ENCODE assay signal across 17 mouse cellular contexts in the genomic region with DNA sequence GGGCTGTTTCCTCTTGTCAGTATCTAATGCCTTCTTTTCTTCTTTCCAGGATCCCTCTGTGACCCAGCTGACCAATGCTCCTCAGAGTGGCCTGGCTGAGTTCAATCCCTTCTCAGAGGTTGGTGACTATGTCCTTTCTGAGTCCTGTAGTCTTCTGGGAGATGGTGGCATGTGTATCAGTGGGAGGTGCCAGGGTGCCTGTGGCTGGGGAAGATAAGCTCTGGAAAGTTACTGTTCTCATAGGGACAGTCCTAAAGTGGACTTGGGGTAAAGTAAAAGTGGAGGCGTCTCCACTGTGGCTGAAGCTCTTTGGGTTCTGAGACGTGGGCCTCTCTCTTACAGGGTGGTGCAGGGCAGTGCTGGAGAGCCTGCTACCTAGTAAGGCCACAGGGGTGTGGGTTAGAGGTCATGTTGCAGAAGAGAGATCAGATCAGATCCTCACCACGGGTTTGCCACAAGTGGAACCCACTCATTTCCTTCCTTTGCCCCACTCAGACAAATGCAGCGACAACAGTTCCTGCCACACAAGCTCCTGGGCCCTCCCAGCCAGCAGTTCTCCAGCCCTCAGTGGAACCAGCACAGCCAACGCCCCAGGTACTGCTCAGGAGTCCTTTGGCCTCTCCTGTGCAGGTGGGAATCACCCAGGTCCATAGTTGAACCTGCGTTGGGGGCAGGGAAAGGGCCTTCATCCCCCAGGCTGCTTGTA. TPM values are rescaled to one million over a fixed set of nuclear protein-coding genes. Genes with fewer than 3 reads are reported as not detected.
DNase-seq lines count a peak whose midpoint lies in the region; ATAC-seq lines count a peak whose summit lies in the region.
"Had no signal": no experiment of that assay in that cellular context is flagged by ENCODE, and none has a peak within 500 bp of the region (broad histone marks: within the 10 kb centered on the region; RNA-seq: fewer than 3 reads in every experiment).

No protein-coding gene starts in this region.

- no peaks in the 10 kb centered on the region for H3K9me3 ChIP-seq in forebrain, embryonic 13.5 days (replicated peaks)
- H3K9me3 ChIP-seq in forebrain, embryonic 16.5 days (ENCODE audit: control insufficient read depth, low read length), result no peaks in the 10 kb centered on the region
- H3K9me3 ChIP-seq in liver, embryonic 11.5 days (ENCODE audit: control insufficient read depth, low read length), result no peaks in the 10 kb centered on the region
- no peaks in the 10 kb centered on the region for H3K9me3 ChIP-seq in midbrain, embryonic 13.5 days

- H3K4me3 ChIP-seq in forebrain, embryonic 13.5 days, result no peak overlapping the region
- no peak overlapping the region for H3K4me3 ChIP-seq in forebrain, embryonic 16.5 days (replicated peaks; ENCODE audit: low read length)
- no peak overlapping the region for H3K4me3 ChIP-seq in liver, embryonic 11.5 days (ENCODE audit: low read depth, low read length)
- no peak overlapping the region for H3K4me3 ChIP-seq in midbrain, embryonic 13.5 days (replicated peaks)
- H3K4me3 ChIP-seq: left cerebral cortex, adult 2 months; myocyte had no signal

- no peak overlapping the region for H3K27ac ChIP-seq in forebrain, embryonic 13.5 days
- H3K27ac ChIP-seq in forebrain, embryonic 16.5 days (ENCODE audit: low read length), result no peak overlapping the region
- H3K27ac ChIP-seq in liver, embryonic 11.5 days (ENCODE audit: low read depth, low read length), result peak overlapping the region; percentile 68
- H3K27ac ChIP-seq in midbrain, embryonic 13.5 days, result no peak overlapping the region
- H3K27ac ChIP-seq: left cerebral cortex, adult 2 months had no signal

- peak overlapping the region; percentile 12; the same call in 1 of the 2 replicates for H3K9ac ChIP-seq in forebrain, embryonic 13.5 days
- no peak overlapping the region for H3K9ac ChIP-seq in forebrain, embryonic 16.5 days (replicated peaks; ENCODE audit: low read depth, low read length)
- H3K9ac ChIP-seq in liver, embryonic 11.5 days (ENCODE audit: low read depth, low read length), result no peak overlapping the region; the same call in 1 of the 2 replicates
- no peak overlapping the region for H3K9ac ChIP-seq in midbrain, embryonic 13.5 days (replicated peaks)

- no peaks in the 10 kb centered on the region for H3K4me1 ChIP-seq in forebrain, embryonic 13.5 days
- H3K4me1 ChIP-seq in forebrain, embryonic 16.5 days (replicated peaks; ENCODE audit: control insufficient read depth, insufficient read depth, low read length), result no peaks in the 10 kb centered on the region
- H3K4me1 ChIP-seq in liver, embryonic 11.5 days (replicated peaks; ENCODE audit: control insufficient read depth, insufficient read depth, low read length), result peaks cover 13% of the 10 kb centered on the region
- no peaks in the 10 kb centered on the region for H3K4me1 ChIP-seq in midbrain, embryonic 13.5 days (replicated peaks)

- no peak for ATAC-seq in forebrain, embryonic 13.5 days
- no peak for ATAC-seq in forebrain, embryonic 16.5 days
- peak; percentile 83 for ATAC-seq in liver, embryonic 11.5 days (replicated peaks; ENCODE audit: low FRiP score)
- ATAC-seq in megakaryocyte progenitor cell, adult 5-6 weeks (replicated peaks; ENCODE audit: poor library complexity), result peak; percentile 90
- ATAC-seq in midbrain, embryonic 13.5 days, result no peak
- ATAC-seq: Patski had no signal

- no peak overlapping the region for H3K4me2 ChIP-seq in forebrain, embryonic 13.5 days
- H3K4me2 ChIP-seq in forebrain, embryonic 16.5 days (ENCODE audit: low read length), result no peak overlapping the region
- H3K4me2 ChIP-seq in liver, embryonic 11.5 days, result peak overlapping the region; percentile 18
- no peak overlapping the region for H3K4me2 ChIP-seq in midbrain, embryonic 13.5 days (replicated peaks)

- peak; percentile 56 for DNase-seq in c-Kit-positive CD71-positive TER-119-positive erythroid progenitor cells, embryonic 14.5 days (ENCODE audit: low spot score)
- DNase-seq in liver, embryonic 11.5 days (ENCODE audit: low spot score), result no peak
- DNase-seq in kidney, adult 8-10 months, result no peak
- DNase-seq in cerebellum, adult 9-11 months, result no peak
- DNase-seq: cerebellum, postnatal 10 days; kidney, adult 18-20 months had no signal

- WGBS in forebrain, embryonic 13.5 days, result 87% methylated on average over 6 of the region's 6 CpGs
- 84% methylated on average over 6 of the region's 6 CpGs for WGBS in forebrain, embryonic 16.5 days
- WGBS in liver, embryonic 11.5 days, result 56% methylated on average over 6 of the region's 6 CpGs
- 86% methylated on average over 6 of the region's 6 CpGs for WGBS in midbrain, embryonic 13.5 days

- no peaks in the 10 kb centered on the region for H3K27me3 ChIP-seq in forebrain, embryonic 13.5 days
- no peaks in the 10 kb centered on the region for H3K27me3 ChIP-seq in forebrain, embryonic 16.5 days (replicated peaks; ENCODE audit: control insufficient read depth, insufficient read depth, low read length)
- H3K27me3 ChIP-seq in liver, embryonic 11.5 days (replicated peaks; ENCODE audit: control insufficient read depth, insufficient read depth, low read length), result no peaks in the 10 kb centered on the region
- no peaks in the 10 kb centered on the region for H3K27me3 ChIP-seq in midbrain, embryonic 13.5 days
- H3K27me3 ChIP-seq: Patski had no signal

- H3K36me3 ChIP-seq in forebrain, embryonic 13.5 days (ENCODE audit: poor library complexity, severe bottlenecking), result peaks cover 59% of the 10 kb centered on the region
- peaks cover 23% of the 10 kb centered on the region for H3K36me3 ChIP-seq in forebrain, embryonic 16.5 days (ENCODE audit: control insufficient read depth, insufficient read depth)
- H3K36me3 ChIP-seq in liver, embryonic 11.5 days (ENCODE audit: control insufficient read depth, insufficient read depth, low read length), result peaks cover 13% of the 10 kb centered on the region; the same call in 1 of the 2 replicates
- H3K36me3 ChIP-seq in midbrain, embryonic 13.5 days, result peaks cover 59% of the 10 kb centered on the region

RNA-seq across cellular contexts. Expression of a gene that starts 12.0 kb away (rescaled TPM):
- polyA plus RNA-seq in forebrain, embryonic 13.5 days (2015; fragmentation: Nextera tagmentation; extraction: Ambion mirVana), result 20.0 and 20.3 TPM in 2 replicates
- 27.2 and 43.3 TPM in 2 replicates for polyA plus RNA-seq in forebrain, embryonic 16.5 days (2015; fragmentation: Nextera tagmentation; extraction: Ambion mirVana)
- polyA plus RNA-seq in liver, embryonic 11.5 days (2014; fragmentation: Nextera tagmentation; extraction: Ambion mirVana), result 8.4 and 11.6 TPM in 2 replicates
- 4.0 and 4.6 TPM in 2 replicates for total RNA-seq in megakaryocyte progenitor cell, adult 5-6 weeks (2015)
- 1.8 and 2.9 TPM in 2 replicates for total RNA-seq in megakaryocyte progenitor cell, adult 5-6 weeks (2017)
- polyA plus RNA-seq in midbrain, embryonic 13.5 days (2015; fragmentation: Nextera tagmentation; extraction: Ambion mirVana), result 23.5 and 25.1 TPM in 2 replicates

RNA-seq across cellular contexts. Expression of a gene that starts 16.6 kb away (rescaled TPM):
- polyA plus RNA-seq in forebrain, embryonic 13.5 days (2015; fragmentation: Nextera tagmentation; extraction: Ambion mirVana), result 56.5 and 63.9 TPM in 2 replicates
- 54.0 and 56.0 TPM in 2 replicates for polyA plus RNA-seq in forebrain, embryonic 16.5 days (2015; fragmentation: Nextera tagmentation; extraction: Ambion mirVana)
- polyA plus RNA-seq in liver, embryonic 11.5 days (2014; fragmentation: Nextera tagmentation; extraction: Ambion mirVana), result 47.6 and 50.3 TPM in 2 replicates
- total RNA-seq in megakaryocyte progenitor cell, adult 5-6 weeks (2015), result 71.1 and 73.2 TPM in 2 replicates
- 26.2 and 28.2 TPM in 2 replicates for total RNA-seq in megakaryocyte progenitor cell, adult 5-6 weeks (2017)
- 54.2 and 57.5 TPM in 2 replicates for polyA plus RNA-seq in midbrain, embryonic 13.5 days (2015; fragmentation: Nextera tagmentation; extraction: Ambion mirVana)

RNA-seq across cellular contexts. Expression of a gene that starts 24.7 kb away (rescaled TPM):
- polyA plus RNA-seq in forebrain, embryonic 13.5 days (2015; fragmentation: Nextera tagmentation; extraction: Ambion mirVana), result 63.2 and 70.0 TPM in 2 replicates
- polyA plus RNA-seq in forebrain, embryonic 16.5 days (2015; fragmentation: Nextera tagmentation; extraction: Ambion mirVana), result 57.5 and 73.7 TPM in 2 replicates
- polyA plus RNA-seq in liver, embryonic 11.5 days (2014; fragmentation: Nextera tagmentation; extraction: Ambion mirVana), result 25.8 and 28.0 TPM in 2 replicates
- 15.5 and 21.5 TPM in 2 replicates for total RNA-seq in megakaryocyte progenitor cell, adult 5-6 weeks (2015)
- total RNA-seq in megakaryocyte progenitor cell, adult 5-6 weeks (2017), result 14.0 and 17.2 TPM in 2 replicates
- 72.2 and 79.2 TPM in 2 replicates for polyA plus RNA-seq in midbrain, embryonic 13.5 days (2015; fragmentation: Nextera tagmentation; extraction: Ambion mirVana)

RNA-seq across cellular contexts. Expression of a gene that starts 28.8 kb away (rescaled TPM):
- not detected in 2 replicates for polyA plus RNA-seq in forebrain, embryonic 13.5 days (2015; fragmentation: Nextera tagmentation; extraction: Ambion mirVana)
- 0.09 TPM in 1 of 2 replicates, not detected in the other for polyA plus RNA-seq in forebrain, embryonic 16.5 days (2015; fragmentation: Nextera tagmentation; extraction: Ambion mirVana)
- polyA plus RNA-seq in liver, embryonic 11.5 days (2014; fragmentation: Nextera tagmentation; extraction: Ambion mirVana), result not detected in 2 replicates
- not detected in 2 replicates for total RNA-seq in megakaryocyte progenitor cell, adult 5-6 weeks (2015)
- not detected in 2 replicates for total RNA-seq in megakaryocyte progenitor cell, adult 5-6 weeks (2017)
- 2.2 and 3.3 TPM in 2 replicates for polyA plus RNA-seq in midbrain, embryonic 13.5 days (2015; fragmentation: Nextera tagmentation; extraction: Ambion mirVana)
- total RNA-seq: heart, adult 8-10 months had no signal
- polyA plus RNA-seq: forebrain, embryonic 11.5 days; large intestine, adult 2 months; limb, embryonic 14.5 days had no signal

RNA-seq across cellular contexts. Expression of a gene that starts 40.0 kb away (rescaled TPM):
- polyA plus RNA-seq in forebrain, embryonic 13.5 days (2015; fragmentation: Nextera tagmentation; extraction: Ambion mirVana), result 20.1 and 23.3 TPM in 2 replicates
- polyA plus RNA-seq in forebrain, embryonic 16.5 days (2015; fragmentation: Nextera tagmentation; extraction: Ambion mirVana), result 25.2 and 26.6 TPM in 2 replicates
- polyA plus RNA-seq in liver, embryonic 11.5 days (2014; fragmentation: Nextera tagmentation; extraction: Ambion mirVana), result 14.8 and 15.7 TPM in 2 replicates
- 4.5 and 6.9 TPM in 2 replicates for total RNA-seq in megakaryocyte progenitor cell, adult 5-6 weeks (2015)
- 9.2 and 12.8 TPM in 2 replicates for total RNA-seq in megakaryocyte progenitor cell, adult 5-6 weeks (2017)
- 23.2 and 24.2 TPM in 2 replicates for polyA plus RNA-seq in midbrain, embryonic 13.5 days (2015; fragmentation: Nextera tagmentation; extraction: Ambion mirVana)

Comparison
In these comparisons a context has a peak if more than half of its experiments do, and no peak if none do; other contexts are left out.
1. ATAC-seq: peak in liver, embryonic 11.5 days (single experiment) and megakaryocyte progenitor cell, adult 5-6 weeks (single experiment); none in forebrain, embryonic 13.5 days (single experiment), forebrain, embryonic 16.5 days (single experiment) and midbrain, embryonic 13.5 days (single experiment).